Mouse (Mus musculus) small intestine, adult 2 months (tissue): ENCODE data around the gene Mrpl38. TPM values are rescaled to one million over a fixed set of nuclear protein-coding genes. Genes with fewer than 3 reads are reported as not detected.

Experiments
- H3K27ac ChIP-seq: fragments of 200-500 bp; 2 replicates; pipeline ENCODE4 v1.5.1; 2012; ENCODE audit warnings: low read depth, low read length, control low read depth, inconsistent platforms; ENCODE audit not compliant: insufficient read depth
- H3K27me3 ChIP-seq: fragments of 200-500 bp; 2 replicates; pipeline ENCODE4 v1.6.1; 2012; ENCODE audit warnings: mild to moderate bottlenecking, moderate library complexity, low read length, inconsistent platforms; ENCODE audit not compliant: control insufficient read depth, insufficient read depth
- H3K36me3 ChIP-seq: fragments of 200-500 bp; 2 replicates; pipeline ENCODE4 v1.6.1; 2012; ENCODE audit warnings: mild to moderate bottlenecking, low read length, control low read depth, inconsistent platforms; ENCODE audit not compliant: control insufficient read depth, insufficient read depth
- H3K4me1 ChIP-seq: fragments of 200-500 bp; 2 replicates; pipeline ENCODE4 v1.6.1; 2012; ENCODE audit warnings: low read length, inconsistent platforms, mixed read lengths; ENCODE audit not compliant: control insufficient read depth, insufficient read depth, insufficient read length
- H3K4me3 ChIP-seq: fragments of 200-500 bp; 2 replicates; pipeline ENCODE4 v1.5.1; 2012; ENCODE audit warnings: low read depth, mild to moderate bottlenecking, control low read depth, inconsistent platforms, low read length, moderate library complexity
- CTCF ChIP-seq: fragments of 200-500 bp; IDR thresholded peaks from 2 replicates; pipeline ENCODE4 v1.5.1; 2012; ENCODE audit warnings: low read depth, mild to moderate bottlenecking, control low read depth, inconsistent platforms, low read length, moderate library complexity, mixed read lengths; ENCODE audit not compliant: insufficient replicate concordance, insufficient read length; ENCODE audit errors: extremely low read depth
- POLR2A ChIP-seq: fragments of 200-500 bp; IDR thresholded peaks from 2 replicates; pipeline ENCODE4 v1.6.1; 2012; ENCODE audit warnings: low read depth, mild to moderate bottlenecking, control low read depth, inconsistent platforms, low read length, moderate library complexity
- WGBS: fragments of 180-500 bp; shearing (Covaris S2); methylation state at CpG from one replicate; pipeline ENCODE4 v1.1.7; 2018; 5-methylcytosine and 5-hydroxymethylcytosine counted together
- polyA plus RNA-seq: library from polyadenylated mRNA; depleted of rRNA; stranded (reverse); fragments of >200 nt; gene quantifications from 2 replicates; pipeline ENCODE4 v1.2.3, GENCODE M21; 2012

The Mrpl38 gene
- polyA plus RNA-seq, 1 experiment, result 40.1 TPM

DNA sequence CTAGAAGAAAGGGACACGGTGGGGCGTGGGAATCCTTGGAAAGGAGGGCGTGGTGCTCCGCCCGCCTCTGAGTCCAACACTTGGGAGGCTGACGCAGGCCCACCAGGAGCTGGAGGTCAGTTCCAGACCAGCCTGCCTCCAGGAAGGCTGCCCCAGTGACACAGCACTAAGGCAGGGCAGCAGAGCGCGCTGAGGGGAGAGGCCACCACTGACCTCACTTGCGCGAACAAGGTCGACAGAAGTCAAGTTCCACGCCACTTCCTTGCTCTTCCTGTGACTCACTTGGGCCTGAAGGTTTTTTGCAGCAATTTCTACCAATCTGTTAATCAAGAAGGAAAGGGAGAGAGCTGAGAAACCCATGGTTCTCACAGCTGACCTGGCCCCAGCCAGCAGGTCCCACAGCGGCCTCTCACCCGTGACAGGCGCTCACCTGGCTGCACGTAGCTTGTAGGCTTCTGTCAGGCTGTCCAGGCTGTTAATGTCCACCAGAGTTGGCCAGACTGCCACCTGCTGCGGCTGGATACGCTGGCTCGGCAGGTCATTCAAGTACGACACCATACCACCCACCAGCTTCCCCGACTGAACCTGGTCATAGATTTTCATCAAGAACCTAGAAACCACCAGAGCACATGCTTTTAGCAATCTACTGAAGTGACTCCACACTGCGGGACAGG is 36.2 kb upstream of the Mrpl38 start:
- Histone ChIP-seq H3K4me3 (no peak overlapping the region), H3K4me1 (no peaks in the 10 kb centered on the region; the same call in 1 of the 2 replicates), H3K27ac (no peak overlapping the region), H3K36me3 (peaks cover 75% of the 10 kb centered on the region), H3K27me3 (no peaks in the 10 kb centered on the region)
- TF ChIP-seq POLR2A (no peak), CTCF (no peak)
- 88% methylated on average over 22 of the region's 22 CpGs for WGBS

DNA sequence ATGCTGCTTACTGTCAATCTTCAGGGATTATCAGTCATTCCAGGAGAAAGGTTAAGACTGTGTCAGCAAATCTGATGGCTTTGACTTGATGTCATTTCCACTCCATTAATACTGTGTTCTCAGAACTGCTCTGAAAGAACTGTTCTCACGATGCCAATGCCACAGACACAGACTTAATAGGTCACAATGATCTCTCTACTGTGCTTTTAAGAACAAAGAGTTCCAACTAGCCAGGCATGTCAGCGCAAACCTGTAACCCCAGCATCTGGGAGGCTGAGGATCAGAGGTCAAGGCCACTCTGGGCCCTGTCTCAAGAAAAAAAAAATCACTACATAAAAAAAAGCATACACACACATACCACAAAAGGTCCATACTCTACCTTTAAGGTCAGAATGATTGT is 33.3 kb upstream of the Mrpl38 start:
- no peak overlapping the region for H3K27ac ChIP-seq

DNA sequence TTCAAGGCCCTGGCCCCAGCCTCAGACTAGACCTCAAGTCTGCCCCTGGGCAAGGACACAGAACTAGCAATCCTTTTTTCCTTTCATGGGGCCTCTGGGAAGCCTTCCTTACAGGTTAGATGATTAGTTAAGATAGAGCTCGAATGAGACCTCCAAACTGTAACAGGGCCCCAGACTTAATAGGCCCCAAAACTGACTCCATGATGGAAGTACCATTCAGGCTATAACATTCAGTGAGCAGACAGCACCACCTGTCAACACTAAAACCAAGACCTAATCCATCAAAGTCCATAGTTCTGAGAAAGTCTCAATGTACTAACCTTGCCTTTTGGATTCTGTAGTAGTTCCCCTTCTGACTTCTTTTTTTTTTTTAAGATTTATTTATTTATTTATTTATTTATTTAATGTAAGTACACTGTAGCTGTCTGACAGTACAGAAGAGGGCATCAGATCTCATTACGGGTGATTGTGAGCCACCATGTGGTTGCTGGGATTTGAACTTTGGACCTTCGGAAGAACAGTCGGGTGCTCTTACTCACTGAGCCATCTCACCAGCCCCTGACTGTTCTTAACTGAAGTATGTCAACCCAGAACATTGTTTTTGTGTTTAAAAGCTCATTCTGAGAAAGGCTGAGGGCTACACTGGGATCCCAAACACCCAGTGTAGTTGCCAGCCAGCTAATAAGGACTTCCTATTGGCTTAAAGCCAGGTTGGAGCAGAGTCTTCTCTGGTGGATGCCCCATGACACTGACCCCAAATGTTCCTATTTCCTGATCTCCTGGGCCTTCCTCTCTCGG is 31.5 kb upstream of the Mrpl38 start:
- H3K27me3 ChIP-seq, result no peaks in the 10 kb centered on the region
- no peak overlapping the region for H3K27ac ChIP-seq
- no peak for TF ChIP-seq POLR2A
- no peak for TF ChIP-seq CTCF
- peaks cover 35% of the 10 kb centered on the region for H3K36me3 ChIP-seq
- no peak overlapping the region for H3K4me3 ChIP-seq
- H3K4me1 ChIP-seq, result peaks cover 3% of the 10 kb centered on the region; the same call in 1 of the 2 replicates
- WGBS, result 35% methylated on average over 5 of the region's 5 CpGs

More for the DNA sequence above, 33.3 kb upstream of the Mrpl38 start:
- H3K36me3 ChIP-seq, result peaks cover 49% of the 10 kb centered on the region
- no peaks in the 10 kb centered on the region for H3K27me3 ChIP-seq
- H3K4me1 ChIP-seq, result peaks cover 3% of the 10 kb centered on the region; the same call in 1 of the 2 replicates
- TF ChIP-seq CTCF (no peak), POLR2A (no peak)
- no peak overlapping the region for H3K4me3 ChIP-seq
- whole genome bisulfite sequencing, result 77% methylated on average over 2 of the region's 2 CpGs

DNA sequence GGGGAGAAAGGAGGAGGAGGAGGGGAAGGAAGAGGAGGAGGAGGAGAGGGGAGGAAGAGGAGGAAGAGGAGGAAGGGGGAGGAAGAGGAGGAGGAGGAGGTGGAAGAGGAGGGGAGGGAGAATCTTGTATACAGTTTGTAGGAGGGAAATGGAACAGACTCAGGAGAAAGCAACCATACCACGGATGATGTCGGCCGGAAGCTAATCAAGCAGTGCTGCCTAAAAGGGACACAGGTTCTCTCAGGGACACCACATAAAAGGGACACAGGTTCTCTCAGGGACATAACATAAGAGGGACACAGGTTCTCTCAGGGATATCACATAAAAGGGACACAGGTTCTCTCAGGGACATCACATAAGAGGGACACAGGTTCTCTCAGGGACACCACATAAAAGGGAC is 30.5 kb upstream of the Mrpl38 start:
- Histone ChIP-seq H3K4me1 (peaks cover 3% of the 10 kb centered on the region; the same call in 1 of the 2 replicates), H3K27ac (no peak overlapping the region), H3K36me3 (peaks cover 25% of the 10 kb centered on the region), H3K27me3 (no peaks in the 10 kb centered on the region), H3K4me3 (no peak overlapping the region)
- TF ChIP-seq CTCF (no peak), POLR2A (no peak)
- WGBS, result 85% methylated on average over 3 of the region's 3 CpGs

DNA sequence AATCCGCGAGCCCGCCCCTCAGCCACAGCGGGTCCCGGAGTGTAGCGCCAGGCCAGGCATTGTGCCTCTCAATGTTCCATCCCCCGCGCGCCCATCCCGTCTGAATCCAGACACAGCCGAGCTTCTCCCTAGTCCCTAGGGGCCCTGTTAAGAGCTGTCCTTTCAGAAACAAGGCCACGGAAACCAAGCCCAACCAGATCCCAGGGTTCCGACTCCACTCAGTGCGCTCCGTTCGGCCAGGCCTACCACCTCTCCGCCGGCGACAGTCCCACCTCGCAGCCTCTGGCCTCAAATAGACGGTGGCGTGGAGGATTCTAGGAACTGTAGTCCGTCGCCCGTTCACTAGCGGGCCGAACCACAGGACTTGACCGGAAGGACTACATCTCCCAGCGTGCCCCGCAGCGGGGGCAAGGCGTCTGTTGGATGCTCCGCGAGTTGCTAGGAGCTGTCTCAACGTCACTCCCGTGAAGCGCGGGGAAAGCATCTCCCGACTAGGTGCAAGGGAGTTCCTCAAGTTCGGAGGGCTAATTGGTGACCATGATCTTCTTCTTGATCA is 29.3 kb upstream of the Mrpl38 start, which contains the start of gene Fbf1:
Gene Fbf1, minus strand, starts transcription at position 283 of the 556 bp plus-strand sequence.
- under 1% methylated on average over 40 of the region's 40 CpGs for WGBS
- peaks cover 15% of the 10 kb centered on the region for H3K36me3 ChIP-seq
- H3K4me1 ChIP-seq, result peaks cover 3% of the 10 kb centered on the region; the same call in 1 of the 2 replicates
- peak within 1 kb of the TSS; percentile 84 for H3K4me3 ChIP-seq
- H3K27ac ChIP-seq, result peak within 1 kb of the TSS; percentile 14
- no peaks in the 10 kb centered on the region for H3K27me3 ChIP-seq
- TF ChIP-seq POLR2A (peak; percentile 66), CTCF (no peak)

DNA sequence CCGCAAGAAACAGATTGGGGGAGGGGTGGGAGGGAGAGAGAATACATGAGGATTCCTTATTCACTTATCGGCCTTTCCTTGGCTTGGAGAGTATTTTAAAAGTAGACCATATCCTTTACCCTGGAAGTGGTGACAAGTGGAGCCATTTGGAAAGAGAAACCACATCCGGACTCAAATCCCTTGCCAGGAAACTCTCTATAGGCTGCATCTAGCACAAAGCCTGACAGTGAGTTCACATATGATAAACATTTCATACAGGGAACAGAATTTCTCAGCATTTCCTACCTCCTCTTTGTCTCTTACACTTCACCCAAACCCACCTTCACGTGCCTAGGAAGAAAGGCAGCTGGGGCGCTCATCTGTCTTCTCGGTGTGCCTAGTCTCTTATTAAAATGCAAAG is 28.6 kb upstream of the Mrpl38 start:
- H3K27me3 ChIP-seq, result no peaks in the 10 kb centered on the region
- peak overlapping the region; percentile 84 for H3K4me3 ChIP-seq
- 18% methylated on average over 6 of the region's 6 CpGs for WGBS
- H3K36me3 ChIP-seq, result peaks cover 8% of the 10 kb centered on the region
- no peak for TF ChIP-seq CTCF
- TF ChIP-seq POLR2A, result no peak
- H3K4me1 ChIP-seq, result peaks cover 3% of the 10 kb centered on the region; the same call in 1 of the 2 replicates
- peak overlapping the region; percentile 14; the same call in 1 of the 2 replicates for H3K27ac ChIP-seq
